Mouse (Mus musculus): ENCODE measurements around the gene March5. TPM values are rescaled to one million over a fixed set of nuclear protein-coding genes. Genes with fewer than 3 reads are reported as not detected.

March5 gene
- polyA plus RNA-seq (2014; fragmentation: Nextera tagmentation; extraction: Ambion mirVana), result 96.0 and 102 TPM in 2 replicates

DNA sequence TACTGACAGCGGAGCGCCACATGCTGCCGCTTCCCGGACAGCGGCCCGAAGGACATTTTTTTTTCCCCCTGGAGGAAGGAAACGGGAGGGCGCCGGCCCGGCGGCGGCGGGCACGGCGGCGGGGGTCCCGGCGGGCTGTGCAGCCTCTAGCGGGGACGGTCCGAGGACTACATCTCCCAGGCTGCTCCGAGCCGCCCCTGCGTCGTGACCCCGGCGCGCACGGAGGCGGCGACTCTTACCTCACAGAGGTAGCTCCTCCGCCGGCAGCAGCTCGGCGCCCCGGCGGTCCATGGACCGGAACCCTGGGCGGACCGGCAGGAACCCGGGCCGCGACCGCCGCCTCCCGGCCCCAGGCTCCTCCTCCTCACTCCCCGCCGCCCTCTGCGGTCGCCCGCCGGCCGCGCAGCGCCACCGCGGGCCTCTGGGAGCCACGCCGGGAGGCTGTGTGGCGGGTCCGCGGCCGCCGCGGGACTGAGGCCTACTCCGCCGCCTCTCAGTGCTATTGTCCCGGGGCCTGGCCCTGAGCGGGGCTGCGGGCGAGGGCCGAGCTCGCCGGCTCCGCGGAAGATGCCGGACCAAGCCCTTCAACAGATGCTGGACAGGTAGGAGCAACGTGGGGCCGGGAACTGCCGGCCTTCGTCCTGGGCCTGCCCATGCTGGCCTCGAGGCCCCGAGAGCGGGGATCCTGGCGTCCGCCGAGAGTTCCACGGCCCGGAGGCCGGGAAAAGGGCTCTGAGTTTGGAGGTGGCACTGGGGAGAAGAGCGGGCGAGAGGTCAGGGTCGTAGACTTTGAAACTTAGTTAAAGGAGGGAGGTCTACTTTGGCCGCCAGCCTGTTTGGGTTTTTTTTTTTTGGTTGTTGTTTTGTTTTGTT, at the start of gene March5:
TSS of gene March5 (plus strand) at position 241 of the 873 bp plus-strand sequence.
- DNase-seq (ENCODE audit: low spot score), result peak; percentile 94
- H3K4me1 ChIP-seq (ENCODE audit: control insufficient read depth, insufficient read depth, low read length), result peaks cover 10% of the 10 kb centered on the region
- no peaks in the 10 kb centered on the region for H3K9me3 ChIP-seq (ENCODE audit: control insufficient read depth, low read length)
- H3K4me2 ChIP-seq (ENCODE audit: low read depth, low read length), result peak within 1 kb of the TSS; percentile 94
- peak; percentile 99 for ATAC-seq (ENCODE audit: low read depth)
- no peaks in the 10 kb centered on the region for H3K27me3 ChIP-seq (replicated peaks; ENCODE audit: control insufficient read depth, insufficient read depth, low read length)
- H3K4me3 ChIP-seq (ENCODE audit: low read depth, low read length), result peak within 1 kb of the TSS; percentile 97
- peak within 1 kb of the TSS; percentile 98 for H3K9ac ChIP-seq (ENCODE audit: low read depth, low read length)
- peaks cover 21% of the 10 kb centered on the region for H3K36me3 ChIP-seq (ENCODE audit: control insufficient read depth, insufficient read depth, low read length)
- peak within 1 kb of the TSS; percentile 86 for H3K27ac ChIP-seq (replicated peaks; ENCODE audit: low read depth, low read length)
- under 1% methylated on average over 28 of the region's 94 CpGs for WGBS

DNA sequence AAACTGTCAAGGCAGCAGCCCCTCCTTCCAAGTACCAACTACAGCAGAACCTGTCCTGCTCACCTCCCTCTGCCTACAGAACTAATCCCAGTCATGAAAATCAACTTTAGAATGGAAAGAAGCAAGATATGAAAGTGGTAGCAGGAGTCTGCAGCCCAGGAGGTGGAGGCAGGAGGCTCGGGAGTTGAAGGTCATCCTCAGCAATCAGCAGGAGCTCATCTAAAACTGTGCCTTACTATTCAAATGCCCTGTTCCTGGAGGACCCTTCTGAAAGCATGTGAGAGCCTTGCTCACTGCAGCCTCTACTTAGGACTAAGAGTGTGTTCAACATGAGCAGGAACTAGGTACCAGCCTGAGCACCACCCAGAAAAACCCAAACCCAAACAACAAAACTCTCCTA, 35.2 kb upstream of the March5 start:
- DNase-seq (ENCODE audit: low spot score) (no peak), ATAC-seq (ENCODE audit: low read depth) (no peak)
- no peak overlapping the region for H3K27ac ChIP-seq (replicated peaks; ENCODE audit: low read depth, low read length)
- H3K9ac ChIP-seq (ENCODE audit: low read depth, low read length), result no peak overlapping the region
- H3K36me3 ChIP-seq (ENCODE audit: control insufficient read depth, insufficient read depth, low read length), result no peaks in the 10 kb centered on the region
- peaks cover 36% of the 10 kb centered on the region for H3K27me3 ChIP-seq (replicated peaks; ENCODE audit: control insufficient read depth, insufficient read depth, low read length)
- peaks cover 8% of the 10 kb centered on the region for H3K4me1 ChIP-seq (ENCODE audit: control insufficient read depth, insufficient read depth, low read length)
- no peak overlapping the region for H3K4me2 ChIP-seq (ENCODE audit: low read depth, low read length)
- WGBS, result 31% methylated on average over 1 of the region's 1 CpGs
- H3K9me3 ChIP-seq (ENCODE audit: control insufficient read depth, low read length), result no peaks in the 10 kb centered on the region
- no peak overlapping the region for H3K4me3 ChIP-seq (ENCODE audit: low read depth, low read length)

DNA sequence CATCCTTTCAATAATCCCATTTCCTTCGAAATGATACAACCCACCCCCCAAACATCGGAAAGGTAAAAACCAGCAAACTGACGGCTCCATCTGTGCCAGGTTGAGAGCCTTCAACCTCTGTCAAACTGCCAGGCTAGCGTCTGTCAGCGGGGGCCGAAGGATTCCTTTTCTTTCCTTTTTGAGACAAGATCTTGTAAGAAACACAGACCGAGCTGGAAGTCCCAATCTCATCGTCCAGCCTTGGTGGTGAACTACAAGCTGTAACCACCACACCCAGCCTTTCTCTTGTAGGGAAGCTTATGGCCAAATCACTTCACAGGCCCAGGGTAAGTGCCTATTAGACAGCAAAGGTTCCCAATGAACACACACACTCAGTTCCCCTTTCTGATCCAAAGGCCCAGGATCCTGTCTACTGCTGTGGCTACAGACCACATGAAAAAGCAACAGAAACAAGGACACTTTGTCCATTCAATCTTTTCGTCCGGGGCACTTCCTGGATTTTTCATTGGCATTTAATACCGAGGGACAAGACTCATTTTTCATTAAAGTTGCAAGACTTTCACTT, 34.7 kb upstream of the March5 start:
- Histone ChIP-seq H3K27ac (replicated peaks; ENCODE audit: low read depth, low read length) (no peak overlapping the region), H3K9ac (ENCODE audit: low read depth, low read length) (no peak overlapping the region), H3K4me1 (ENCODE audit: control insufficient read depth, insufficient read depth, low read length) (peaks cover 8% of the 10 kb centered on the region), H3K4me2 (ENCODE audit: low read depth, low read length) (no peak overlapping the region), H3K36me3 (ENCODE audit: control insufficient read depth, insufficient read depth, low read length) (no peaks in the 10 kb centered on the region), H3K4me3 (ENCODE audit: low read depth, low read length) (no peak overlapping the region), H3K9me3 (ENCODE audit: control insufficient read depth, low read length) (no peaks in the 10 kb centered on the region), H3K27me3 (replicated peaks; ENCODE audit: control insufficient read depth, insufficient read depth, low read length) (peaks cover 38% of the 10 kb centered on the region)
- DNase-seq (ENCODE audit: low spot score) (no peak), ATAC-seq (ENCODE audit: low read depth) (no peak)
- 69% methylated on average over 11 of the region's 11 CpGs for WGBS

GRCm38 (mm10) chr19:37173331-37174115, 33.8 kb upstream of the March5 start:
- 30% methylated on average over 20 of the region's 20 CpGs for WGBS
- no peaks in the 10 kb centered on the region for H3K9me3 ChIP-seq (ENCODE audit: control insufficient read depth, low read length)
- H3K27me3 ChIP-seq (replicated peaks; ENCODE audit: control insufficient read depth, insufficient read depth, low read length), result peaks cover 38% of the 10 kb centered on the region
- no peak for ATAC-seq (ENCODE audit: low read depth)
- H3K4me1 ChIP-seq (ENCODE audit: control insufficient read depth, insufficient read depth, low read length), result peaks cover 8% of the 10 kb centered on the region
- H3K27ac ChIP-seq (replicated peaks; ENCODE audit: low read depth, low read length), result no peak overlapping the region
- H3K9ac ChIP-seq (ENCODE audit: low read depth, low read length), result peak overlapping the region; percentile 65
- H3K4me2 ChIP-seq (ENCODE audit: low read depth, low read length), result peak overlapping the region; percentile 100
- H3K4me3 ChIP-seq (ENCODE audit: low read depth, low read length), result peak overlapping the region; percentile 68
- no peaks in the 10 kb centered on the region for H3K36me3 ChIP-seq (ENCODE audit: control insufficient read depth, insufficient read depth, low read length)
- DNase-seq (ENCODE audit: low spot score), result no peak

DNA sequence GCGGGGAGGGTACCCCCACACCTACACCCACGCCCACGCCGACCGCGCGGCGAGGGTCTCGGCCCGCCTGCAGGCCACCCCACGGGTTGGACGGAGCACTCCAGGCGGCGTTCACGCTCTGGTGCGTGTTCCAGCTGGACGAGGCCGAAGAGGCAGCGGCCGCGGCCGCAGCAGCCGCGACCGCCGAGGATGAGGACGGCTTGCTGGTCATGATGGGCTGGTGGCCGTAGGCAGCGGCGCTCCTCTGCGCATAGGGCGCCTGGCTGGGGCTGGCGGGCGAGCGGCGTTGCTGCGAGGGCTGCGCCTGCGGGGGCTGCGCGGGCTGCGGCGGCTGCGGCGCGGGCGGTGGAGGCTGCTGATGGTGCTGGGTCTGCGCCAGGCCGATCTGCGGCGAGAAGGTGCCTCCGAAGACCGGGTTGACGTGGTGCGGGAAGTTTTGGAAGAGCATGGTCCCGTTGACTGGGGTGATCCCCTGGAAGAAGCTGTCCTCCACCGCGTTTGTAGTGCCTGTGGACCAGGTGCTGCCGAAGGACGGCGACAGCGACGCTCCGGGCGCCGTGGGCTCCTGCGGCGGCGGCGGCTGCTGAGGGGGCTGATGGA, 33.1 kb upstream of the March5 start:
- Histone ChIP-seq H3K9ac (ENCODE audit: low read depth, low read length) (peak overlapping the region; percentile 65), H3K27me3 (replicated peaks; ENCODE audit: control insufficient read depth, insufficient read depth, low read length) (peaks cover 38% of the 10 kb centered on the region), H3K4me3 (ENCODE audit: low read depth, low read length) (peak overlapping the region; percentile 68), H3K36me3 (ENCODE audit: control insufficient read depth, insufficient read depth, low read length) (no peaks in the 10 kb centered on the region), H3K27ac (replicated peaks; ENCODE audit: low read depth, low read length) (peak overlapping the region; percentile 64; the same call in 1 of the 2 replicates), H3K4me1 (ENCODE audit: control insufficient read depth, insufficient read depth, low read length) (peaks cover 8% of the 10 kb centered on the region), H3K9me3 (ENCODE audit: control insufficient read depth, low read length) (no peaks in the 10 kb centered on the region), H3K4me2 (ENCODE audit: low read depth, low read length) (peak overlapping the region; percentile 100)
- under 1% methylated on average over 23 of the region's 70 CpGs for WGBS
- ATAC-seq (ENCODE audit: low read depth), result peak; percentile 69
- peak; percentile 20 for DNase-seq (ENCODE audit: low spot score)

GRCm38 (mm10) chr19:37174716-37175435, 32.5 kb upstream of the March5 start:
- Histone ChIP-seq H3K4me3 (ENCODE audit: low read depth, low read length) (peak overlapping the region; percentile 68), H3K27ac (replicated peaks; ENCODE audit: low read depth, low read length) (peak overlapping the region; percentile 64), H3K36me3 (ENCODE audit: control insufficient read depth, insufficient read depth, low read length) (no peaks in the 10 kb centered on the region), H3K9ac (ENCODE audit: low read depth, low read length) (peak overlapping the region; percentile 65), H3K9me3 (ENCODE audit: control insufficient read depth, low read length) (no peaks in the 10 kb centered on the region), H3K27me3 (replicated peaks; ENCODE audit: control insufficient read depth, insufficient read depth, low read length) (peaks cover 38% of the 10 kb centered on the region), H3K4me2 (ENCODE audit: low read depth, low read length) (peak overlapping the region; percentile 100), H3K4me1 (ENCODE audit: control insufficient read depth, insufficient read depth, low read length) (peaks cover 8% of the 10 kb centered on the region)
- DNase-seq (ENCODE audit: low spot score) (peak; percentile 82), ATAC-seq (ENCODE audit: low read depth) (peak; percentile 81)
- 1% methylated on average over 35 of the region's 36 CpGs for WGBS

- no peaks in the 10 kb centered on the region for H3K9me3 ChIP-seq (ENCODE audit: control insufficient read depth, low read length)
- peak overlapping the region; percentile 68 for H3K4me3 ChIP-seq (ENCODE audit: low read depth, low read length)
- no peaks in the 10 kb centered on the region for H3K36me3 ChIP-seq (ENCODE audit: control insufficient read depth, insufficient read depth, low read length)
- peaks cover 38% of the 10 kb centered on the region for H3K27me3 ChIP-seq (replicated peaks; ENCODE audit: control insufficient read depth, insufficient read depth, low read length)
- peak overlapping the region; percentile 64 for H3K27ac ChIP-seq (replicated peaks; ENCODE audit: low read depth, low read length)
- ATAC-seq (ENCODE audit: low read depth), result no peak
- no peak for DNase-seq (ENCODE audit: low spot score)
- WGBS, result 1% methylated on average over 12 of the region's 12 CpGs
- peak overlapping the region; percentile 65 for H3K9ac ChIP-seq (ENCODE audit: low read depth, low read length)
- H3K4me1 ChIP-seq (ENCODE audit: control insufficient read depth, insufficient read depth, low read length), result peaks cover 8% of the 10 kb centered on the region
- H3K4me2 ChIP-seq (ENCODE audit: low read depth, low read length), result peak overlapping the region; percentile 100
Observed at GRCm38 (mm10) chr19:37175436-37175805, 31.9 kb upstream of the March5 start.

Data from embryonic facial prominence, embryonic 14.5 days (tissue).